Mouse (Mus musculus): Measurements from ENCODE around the gene Ttbk1. TPM values are rescaled to one million over a fixed set of nuclear protein-coding genes. Genes with fewer than 3 reads are reported as not detected.

The Ttbk1 gene
- polyA plus RNA-seq, 1 experiment from 2014 or later: 5.0 TPM

Other genes with a start within 250 kb of the Ttbk1 start
- gene Polr1c, start 239.6 kb downstream of the Ttbk1 start, polyA plus RNA-seq (2016; fragmentation: Nextera tagmentation; extraction: Ambion mirVana): 96.2 and 102 TPM in 2 replicates
- 58.9 and 61.6 TPM in 2 replicates for gene Yipf3, start 239.6 kb downstream of the Ttbk1 start, polyA plus RNA-seq (2016; fragmentation: Nextera tagmentation; extraction: Ambion mirVana)
- gene Lrrc73, start 234.1 kb downstream of the Ttbk1 start, polyA plus RNA-seq (2016; fragmentation: Nextera tagmentation; extraction: Ambion mirVana): 3.0 and 3.2 TPM in 2 replicates
- gene Tjap1, start 204.6 kb downstream of the Ttbk1 start, polyA plus RNA-seq (2016; fragmentation: Nextera tagmentation; extraction: Ambion mirVana): 56.0 and 58.4 TPM in 2 replicates
- gene Dlk2, start 190.3 kb downstream of the Ttbk1 start, polyA plus RNA-seq (2016; fragmentation: Nextera tagmentation; extraction: Ambion mirVana): 1.5 and 2.0 TPM in 2 replicates
- gene Abcc10, start 159.3 kb downstream of the Ttbk1 start, polyA plus RNA-seq (2016; fragmentation: Nextera tagmentation; extraction: Ambion mirVana): 7.6 and 8.7 TPM in 2 replicates
- gene Zfp318, start 103.9 kb downstream of the Ttbk1 start, polyA plus RNA-seq (2016; fragmentation: Nextera tagmentation; extraction: Ambion mirVana): 15.7 and 17.2 TPM in 2 replicates
- 0.79 and 0.91 TPM in 2 replicates for gene Crip3, start 58.7 kb downstream of the Ttbk1 start, polyA plus RNA-seq (2016; fragmentation: Nextera tagmentation; extraction: Ambion mirVana)
- gene Slc22a7, start 49.2 kb downstream of the Ttbk1 start, polyA plus RNA-seq (2016; fragmentation: Nextera tagmentation; extraction: Ambion mirVana): 0.14 TPM in 1 of 2 replicates, not detected in the other
- 68.3 and 71.7 TPM in 2 replicates for gene Dnph1, start 9.0 kb upstream of the Ttbk1 start, polyA plus RNA-seq (2016; fragmentation: Nextera tagmentation; extraction: Ambion mirVana)
- gene Cul9, start 58.7 kb upstream of the Ttbk1 start, polyA plus RNA-seq (2016; fragmentation: Nextera tagmentation; extraction: Ambion mirVana): 9.8 and 11.3 TPM in 2 replicates
- 5.0 TPM in 2 replicates for gene Srf, start 68.5 kb upstream of the Ttbk1 start, polyA plus RNA-seq (2016; fragmentation: Nextera tagmentation; extraction: Ambion mirVana)
- gene Ptk7, start 141.8 kb upstream of the Ttbk1 start, polyA plus RNA-seq (2016; fragmentation: Nextera tagmentation; extraction: Ambion mirVana): 55.3 and 56.4 TPM in 2 replicates
- gene Klc4, start 158.3 kb upstream of the Ttbk1 start, polyA plus RNA-seq (2016; fragmentation: Nextera tagmentation; extraction: Ambion mirVana): 39.0 and 42.5 TPM in 2 replicates
- gene Mrpl2, start 158.6 kb upstream of the Ttbk1 start, polyA plus RNA-seq (2016; fragmentation: Nextera tagmentation; extraction: Ambion mirVana): 76.6 and 102 TPM in 2 replicates
- 46.5 and 47.8 TPM in 2 replicates for gene Cul7, start 162.7 kb upstream of the Ttbk1 start, polyA plus RNA-seq (2016; fragmentation: Nextera tagmentation; extraction: Ambion mirVana)
- 54.4 and 57.6 TPM in 2 replicates for gene Rrp36, start 186.7 kb upstream of the Ttbk1 start, polyA plus RNA-seq (2016; fragmentation: Nextera tagmentation; extraction: Ambion mirVana)
- 156 and 158 TPM in 2 replicates for gene Mea1, start 191.1 kb upstream of the Ttbk1 start, polyA plus RNA-seq (2016; fragmentation: Nextera tagmentation; extraction: Ambion mirVana)
- gene Klhdc3, start 193.2 kb upstream of the Ttbk1 start, polyA plus RNA-seq (2016; fragmentation: Nextera tagmentation; extraction: Ambion mirVana): 131 and 137 TPM in 2 replicates
- gene Ppp2r5d, start 217.4 kb upstream of the Ttbk1 start, polyA plus RNA-seq (2016; fragmentation: Nextera tagmentation; extraction: Ambion mirVana): 111 and 124 TPM in 2 replicates
- gene Pex6, start 223.8 kb upstream of the Ttbk1 start, polyA plus RNA-seq (2016; fragmentation: Nextera tagmentation; extraction: Ambion mirVana): 28.7 and 29.3 TPM in 2 replicates
- 0.54 and 0.91 TPM in 2 replicates for gene Gnmt, start 241.5 kb upstream of the Ttbk1 start, polyA plus RNA-seq (2016; fragmentation: Nextera tagmentation; extraction: Ambion mirVana)

Measured in forebrain, embryonic 12.5 days (tissue).